Mouse (Mus musculus) NIH3T3 (cell line): ENCODE results near the gene Mapk13.

Experiments used
- DNase-seq: peaks from one replicate; pipeline ENCODE4 v3.0.0-alpha.2; 2012; ENCODE audit warnings: low read depth

Mapk13 gene

GRCm38 (mm10) chr17:28775161-28775560 lies 6.1 kb downstream of the Mapk13 start:
- no peak for DNase-seq

- peak; percentile 39 for DNase-seq
Measured at GRCm38 (mm10) chr17:28776817-28777216, 7.7 kb downstream of the Mapk13 start.

- no peak for DNase-seq
Measured at GRCm38 (mm10) chr17:28777231-28778005, 8.3 kb downstream of the Mapk13 start.

- DNase-seq: no peak
Measured at GRCm38 (mm10) chr17:28779735-28780134, 10.6 kb downstream of the Mapk13 start.

DNA sequence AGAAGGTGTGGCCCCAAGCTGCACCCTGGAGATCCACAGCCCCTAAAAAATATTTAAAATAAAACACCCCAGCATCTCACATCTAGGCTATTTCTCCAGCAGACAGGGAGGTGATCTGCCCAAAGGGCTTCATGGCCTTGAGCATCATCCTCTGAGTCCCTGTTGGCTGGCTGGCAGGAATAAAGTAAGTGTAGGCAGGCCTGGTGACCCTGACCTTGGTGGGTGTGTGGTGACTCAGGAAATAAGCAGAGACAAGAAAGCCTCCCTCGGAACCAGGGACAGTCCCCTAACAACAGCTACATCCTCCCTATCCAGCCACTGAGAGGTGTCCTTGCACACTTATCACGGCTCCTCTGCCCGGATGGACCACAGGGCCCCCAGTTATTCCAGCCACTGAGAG lies 11.7 kb downstream of the Mapk13 start:
- no peak for DNase-seq

- no peak for DNase-seq
Measured at GRCm38 (mm10) chr17:28781290-28782045, 12.4 kb downstream of the Mapk13 start.

DNA sequence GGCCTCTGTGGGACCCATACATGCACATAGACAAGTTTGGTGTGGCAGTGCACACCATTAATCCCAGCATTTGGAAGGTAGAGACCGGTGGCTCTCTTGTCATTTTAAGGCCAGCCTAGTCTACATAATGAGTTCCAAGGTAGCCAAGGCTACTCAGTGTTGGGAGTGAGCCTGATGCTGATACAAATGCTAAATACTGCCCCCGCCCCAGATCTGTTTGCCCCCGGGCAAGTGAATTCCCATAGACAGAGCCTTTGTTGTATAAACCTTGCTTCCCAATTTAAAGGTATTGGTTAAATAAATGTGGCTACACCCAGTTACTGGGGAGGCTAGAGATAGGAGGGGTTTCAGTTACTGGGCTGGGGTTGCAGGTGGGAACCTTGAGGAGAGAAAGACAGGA lies 15.9 kb downstream of the Mapk13 start:
- no peak for DNase-seq

- no peak for DNase-seq
Measured at GRCm38 (mm10) chr17:28787507-28787906, 18.4 kb downstream of the Mapk13 start.

- no peak for DNase-seq
Measured at GRCm38 (mm10) chr17:28797031-28797430, 27.9 kb downstream of the Mapk13 start.

DNA sequence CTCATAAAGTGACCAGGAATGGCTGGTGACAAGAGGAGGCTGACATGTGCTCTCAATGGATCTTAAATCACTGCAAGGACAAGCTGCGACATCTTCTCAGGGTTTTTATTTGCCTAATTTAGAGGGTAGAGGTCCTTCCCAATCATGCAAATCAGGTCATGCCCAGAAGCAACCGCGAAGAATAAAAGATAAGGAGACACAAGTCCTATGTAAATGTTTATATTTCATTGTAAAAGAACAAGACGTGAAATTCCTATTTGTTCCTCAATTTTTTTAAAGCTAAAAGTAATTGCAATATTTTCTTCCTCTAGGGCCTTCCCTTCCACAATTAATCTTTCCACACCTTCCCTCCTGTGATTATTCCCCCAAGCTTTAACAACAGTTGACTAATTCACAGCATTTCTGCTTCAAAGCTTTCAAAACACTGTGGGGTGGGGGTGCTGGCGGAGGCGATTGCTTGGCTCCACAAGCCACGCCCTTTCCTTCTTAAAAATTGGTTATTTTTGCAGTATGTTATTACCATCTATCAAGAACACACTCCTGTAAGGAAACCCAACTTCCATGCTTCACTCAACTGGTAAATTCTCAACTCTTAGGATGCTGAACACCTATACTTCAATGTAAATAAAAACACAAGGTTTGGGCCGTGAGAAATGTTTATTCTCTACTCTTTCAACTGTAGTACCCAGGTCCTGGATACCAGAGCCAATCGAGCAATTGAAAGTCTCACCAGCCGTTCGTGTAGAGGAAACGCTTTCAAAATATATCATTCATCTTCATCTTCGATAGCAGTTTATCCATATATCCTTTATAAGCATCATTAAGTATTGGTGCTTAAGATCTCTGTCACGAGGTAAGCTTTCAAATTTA lies 30.4 kb downstream of the Mapk13 start:
- peak; percentile 32 for DNase-seq

- DNase-seq: peak; percentile 20
Measured at GRCm38 (mm10) chr17:28800281-28800670, 31.2 kb downstream of the Mapk13 start.

DNA sequence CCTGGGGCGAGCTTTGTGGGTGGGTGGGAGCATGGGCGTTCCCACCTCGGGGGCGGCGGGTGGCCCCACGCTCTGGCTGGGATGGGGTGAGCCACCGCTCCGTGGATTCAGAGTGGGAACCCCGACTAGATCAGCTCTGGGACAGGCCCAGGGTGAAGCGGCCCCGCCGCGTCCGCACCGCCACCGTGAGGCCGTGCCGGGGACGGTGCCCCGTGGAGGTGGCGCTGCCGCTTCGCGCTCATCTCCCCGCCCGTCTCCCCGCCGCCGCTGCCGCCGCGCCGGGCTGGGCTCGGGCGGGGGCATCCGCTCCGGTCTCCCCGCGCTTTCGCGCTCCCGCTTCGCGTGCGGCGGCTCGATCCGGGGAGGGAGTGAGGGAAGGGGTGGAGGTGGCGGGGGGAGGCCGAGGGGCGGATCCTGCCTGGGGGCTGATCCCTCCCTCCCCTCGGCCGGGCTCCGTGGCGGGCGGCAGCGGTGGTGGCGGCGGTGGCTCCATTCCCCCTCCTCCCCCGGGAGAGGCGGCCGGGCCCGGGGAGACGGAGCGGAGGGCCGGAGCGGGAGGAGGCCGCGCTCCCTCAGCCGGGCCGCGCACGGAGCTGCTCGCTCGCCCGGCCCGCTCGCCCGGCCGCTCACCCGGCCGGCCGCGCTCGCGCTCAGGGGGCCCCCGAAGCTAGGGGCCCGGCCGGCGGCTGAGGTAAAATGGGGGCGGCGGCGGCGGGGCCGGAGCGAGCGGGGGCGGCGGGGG lies 31.7 kb downstream of the Mapk13 start, which contains the start of gene Brpf3:
Gene Brpf3 (plus strand): TSS at position 420 of the 742 bp plus-strand sequence.
- peak; percentile 83 for DNase-seq

DNA sequence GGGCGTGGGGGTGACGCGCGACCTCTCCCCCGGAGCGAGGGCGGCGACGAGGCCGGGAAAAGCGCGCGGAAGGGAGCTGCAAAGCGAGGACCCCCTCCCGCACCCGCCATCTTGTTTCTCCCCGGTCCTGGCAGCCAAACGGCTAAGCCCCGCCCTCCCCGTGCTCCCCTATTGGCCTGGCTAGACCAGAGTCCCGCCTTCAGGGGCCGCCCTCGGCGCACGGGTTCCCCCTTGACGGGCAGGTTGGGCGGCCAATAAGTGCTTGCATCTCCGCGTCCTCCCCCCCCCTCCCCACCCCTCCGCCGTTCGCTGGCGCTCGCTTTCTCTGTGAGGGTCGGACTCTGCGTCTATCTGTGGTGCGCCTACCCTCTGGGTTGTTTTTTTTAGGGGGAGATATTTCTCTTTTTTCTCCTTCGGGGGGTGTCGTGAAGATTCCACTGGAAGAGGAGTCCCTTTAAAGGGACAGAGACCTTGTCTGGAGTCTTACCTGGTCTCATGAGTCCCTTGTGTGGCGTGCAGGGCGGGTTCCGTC lies 32.4 kb downstream of the Mapk13 start:
- DNase-seq: peak; percentile 100

GRCm38 (mm10) chr17:28802006-28802481 lies 32.9 kb downstream of the Mapk13 start:
- peak; percentile 57 for DNase-seq

DNA sequence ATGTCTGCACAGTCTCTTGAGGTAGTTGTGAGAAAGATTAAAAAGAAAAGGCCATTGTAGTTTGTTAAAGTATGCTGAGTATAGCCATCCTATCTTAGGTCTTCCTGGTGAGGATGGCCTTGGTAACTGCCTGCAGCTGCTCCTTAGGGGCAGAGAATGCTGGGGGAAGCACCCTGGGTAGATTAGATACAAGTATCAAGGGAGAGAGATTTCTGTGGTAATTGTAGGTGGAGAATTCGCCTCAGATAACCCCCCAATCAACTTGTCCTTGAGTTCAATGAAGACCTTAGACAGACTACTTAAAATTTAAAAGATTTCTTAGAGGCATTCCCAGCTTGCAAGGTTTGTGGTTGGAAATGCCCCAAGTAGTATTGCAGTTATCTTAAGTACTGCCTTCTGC lies 34.2 kb downstream of the Mapk13 start:
- DNase-seq: no peak

DNA sequence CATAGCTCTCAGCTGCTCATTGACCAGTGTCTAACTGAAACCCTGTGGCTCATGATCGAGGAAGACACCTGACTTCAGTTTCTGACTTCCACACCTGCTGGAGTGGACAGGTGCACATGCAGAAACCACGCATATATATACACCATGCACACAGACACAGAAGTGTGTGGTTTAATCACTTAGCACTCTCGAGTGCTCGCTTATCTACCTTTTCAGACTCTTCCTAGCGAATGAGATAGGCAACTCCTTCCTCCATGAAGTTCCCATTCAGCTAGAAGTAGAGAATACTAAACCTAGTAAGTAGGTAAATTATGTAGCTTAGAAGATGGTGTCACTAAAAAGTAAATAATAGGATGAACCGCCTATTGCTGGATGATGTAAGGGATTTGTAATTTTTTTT lies 35.9 kb downstream of the Mapk13 start:
- DNase-seq: no peak

GRCm38 (mm10) chr17:28806770-28807169 lies 37.7 kb downstream of the Mapk13 start:
- no peak for DNase-seq

GRCm38 (mm10) chr17:28808714-28809113 lies 39.6 kb downstream of the Mapk13 start:
- DNase-seq: no peak

GRCm38 (mm10) chr17:28809175-28809831 lies 40.2 kb downstream of the Mapk13 start:
- DNase-seq: no peak

GRCm38 (mm10) chr17:28812345-28812744 lies 43.2 kb downstream of the Mapk13 start:
- DNase-seq: no peak
